Mouse (Mus musculus): ENCODE results near the gene Sall1. TPM values are rescaled to one million over a fixed set of nuclear protein-coding genes. Genes with fewer than 3 reads are reported as not detected.
A peak's percentile ranks its signal among the peaks of the same experiment; 100 is the strongest.

Gene Sall1
- not detected in 2 replicates for total RNA-seq (2017)

DNA sequence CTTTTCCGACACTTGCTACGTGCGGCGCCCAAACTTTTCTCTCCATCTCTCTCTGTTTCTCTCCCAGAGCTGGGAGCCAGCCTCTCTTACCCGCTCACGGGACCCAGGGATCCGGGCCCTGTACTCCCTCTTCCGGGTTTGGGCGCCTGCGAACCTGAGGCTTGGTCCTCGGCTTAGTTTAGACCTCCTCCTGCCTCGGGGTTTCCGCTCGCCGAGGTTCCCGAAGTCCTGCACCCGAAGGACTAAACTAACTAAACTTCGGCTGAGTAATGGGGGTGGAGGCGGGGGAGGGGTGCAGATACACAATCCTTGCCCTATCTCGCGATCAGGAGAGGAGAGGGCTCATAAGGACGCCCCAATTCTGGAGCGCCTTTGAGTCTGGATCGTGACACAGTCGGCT is at the start of gene Sall1:
TSS of gene Sall1 (minus strand) at position 223 of the 400 bp plus-strand sequence.
- ATAC-seq (replicated peaks in 1 of 2; ENCODE audit: insufficient read depth in 1 of 2, low FRiP score in 2 of 2, low TSS enrichment in 1 of 2, low read depth in 1 of 2, poor library complexity in 2 of 2, severe bottlenecking in 2 of 2), result no peak

- ATAC-seq (replicated peaks in 1 of 2; ENCODE audit: insufficient read depth in 1 of 2, low FRiP score in 2 of 2, low TSS enrichment in 1 of 2, low read depth in 1 of 2, poor library complexity in 2 of 2, severe bottlenecking in 2 of 2), result no peak
Measured at GRCm38 (mm10) chr8:89089916-89090315, 46.0 kb upstream of the Sall1 start.

- no peak for ATAC-seq (replicated peaks in 1 of 2; ENCODE audit: insufficient read depth in 1 of 2, low FRiP score in 2 of 2, low TSS enrichment in 1 of 2, low read depth in 1 of 2, poor library complexity in 2 of 2, severe bottlenecking in 2 of 2)
Measured at GRCm38 (mm10) chr8:89079147-89079546, 35.2 kb upstream of the Sall1 start.

DNA sequence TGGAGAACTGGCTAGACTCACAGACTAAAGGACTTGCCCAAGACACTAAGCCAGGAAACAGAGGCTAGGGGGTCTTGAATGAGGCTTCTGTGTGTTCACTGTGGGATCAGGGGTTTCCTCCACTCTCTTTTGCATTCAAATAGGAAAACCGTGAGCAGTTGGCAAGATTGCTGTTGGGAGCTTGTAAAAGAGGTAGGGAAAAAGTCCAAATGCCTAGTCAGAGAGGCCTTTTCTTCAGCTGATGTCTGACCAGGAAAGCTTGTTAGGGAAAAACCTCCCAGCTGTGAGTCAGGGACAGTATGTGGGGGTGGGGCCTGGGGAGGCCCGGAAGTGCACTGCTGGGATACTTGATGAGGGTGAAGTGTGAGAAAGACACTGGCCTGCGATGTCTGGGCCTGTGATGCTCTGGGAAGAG is 29.0 kb upstream of the Sall1 start:
- ATAC-seq (replicated peaks in 1 of 2; ENCODE audit: insufficient read depth in 1 of 2, low FRiP score in 2 of 2, low TSS enrichment in 1 of 2, low read depth in 1 of 2, poor library complexity in 2 of 2, severe bottlenecking in 2 of 2), result no peak

DNA sequence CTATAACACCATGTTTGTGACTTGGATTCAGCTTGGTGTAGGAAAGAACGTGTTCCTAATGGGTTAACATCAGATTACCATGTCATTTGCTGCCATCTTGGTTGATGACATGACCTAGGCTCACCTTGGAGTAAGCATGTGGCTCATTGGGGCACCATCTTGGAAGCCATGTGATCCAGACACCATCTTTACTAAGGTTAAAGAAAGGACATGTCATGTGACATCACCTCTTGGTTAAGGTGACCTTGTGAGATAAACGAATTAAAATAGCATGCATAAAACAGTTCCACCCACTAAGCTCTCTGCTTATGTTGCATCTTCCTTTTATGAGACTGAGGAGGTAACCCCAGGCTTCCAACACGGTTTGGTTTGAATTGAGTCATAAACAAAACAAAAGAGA is 23.5 kb upstream of the Sall1 start:
- ATAC-seq (replicated peaks in 1 of 2; ENCODE audit: insufficient read depth in 1 of 2, low FRiP score in 2 of 2, low TSS enrichment in 1 of 2, low read depth in 1 of 2, poor library complexity in 2 of 2, severe bottlenecking in 2 of 2), result no peak

DNA sequence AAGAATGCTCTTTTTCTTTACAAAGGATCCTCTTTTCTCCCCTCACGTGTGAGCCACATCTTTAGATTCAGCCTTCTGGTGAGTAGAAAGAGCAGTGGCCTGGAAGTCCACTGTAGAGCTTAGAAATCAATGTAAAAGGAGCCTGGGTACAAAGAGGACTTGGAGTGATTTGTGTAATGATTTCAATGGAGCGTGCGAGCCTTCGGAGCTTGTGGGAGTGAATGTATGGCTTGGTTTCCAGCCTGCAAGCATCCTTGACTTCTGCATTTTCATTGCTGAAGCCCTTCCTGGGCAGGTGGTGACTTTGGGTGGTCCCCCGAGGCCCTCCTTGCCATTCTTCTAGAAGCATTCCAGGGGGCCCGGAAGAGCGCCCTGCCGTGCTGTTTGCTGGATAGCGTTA is 20.1 kb upstream of the Sall1 start:
- no peak for ATAC-seq (replicated peaks in 1 of 2; ENCODE audit: insufficient read depth in 1 of 2, low FRiP score in 2 of 2, low TSS enrichment in 1 of 2, low read depth in 1 of 2, poor library complexity in 2 of 2, severe bottlenecking in 2 of 2)

DNA sequence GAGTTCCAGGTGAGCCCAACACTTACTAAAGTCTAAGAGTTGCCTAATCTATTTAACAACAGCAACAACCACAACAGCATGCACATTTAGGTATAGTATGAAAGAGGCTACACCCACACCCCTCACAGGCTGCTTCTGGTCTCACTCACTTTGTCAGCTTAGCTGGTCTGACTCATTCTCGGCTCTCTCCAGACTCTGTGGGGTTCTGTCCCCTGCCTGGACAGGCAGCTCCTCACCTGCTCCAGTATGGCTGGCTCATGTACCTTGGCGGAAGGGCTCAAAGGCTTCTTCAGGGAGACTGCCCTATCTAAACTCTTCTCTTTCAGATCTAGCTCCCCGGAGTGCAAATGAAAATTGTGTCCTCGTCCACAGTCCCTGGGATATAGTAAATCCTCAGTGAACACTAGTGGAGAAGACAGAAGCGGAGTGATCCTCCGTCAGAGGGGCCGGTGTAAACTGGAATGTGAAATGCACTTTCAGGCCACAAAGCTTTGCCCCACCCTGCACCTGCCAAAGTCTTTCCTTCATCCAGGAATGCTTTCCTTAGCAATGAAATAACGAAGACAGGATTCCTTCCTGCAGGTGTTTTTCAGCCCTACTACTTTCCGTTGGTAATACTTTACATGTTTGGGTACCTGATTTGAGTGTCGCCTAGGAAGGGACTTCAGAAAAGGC is 19.5 kb upstream of the Sall1 start:
- no peak for ATAC-seq (replicated peaks in 1 of 2; ENCODE audit: insufficient read depth in 1 of 2, low FRiP score in 2 of 2, low TSS enrichment in 1 of 2, low read depth in 1 of 2, poor library complexity in 2 of 2, severe bottlenecking in 2 of 2)

DNA sequence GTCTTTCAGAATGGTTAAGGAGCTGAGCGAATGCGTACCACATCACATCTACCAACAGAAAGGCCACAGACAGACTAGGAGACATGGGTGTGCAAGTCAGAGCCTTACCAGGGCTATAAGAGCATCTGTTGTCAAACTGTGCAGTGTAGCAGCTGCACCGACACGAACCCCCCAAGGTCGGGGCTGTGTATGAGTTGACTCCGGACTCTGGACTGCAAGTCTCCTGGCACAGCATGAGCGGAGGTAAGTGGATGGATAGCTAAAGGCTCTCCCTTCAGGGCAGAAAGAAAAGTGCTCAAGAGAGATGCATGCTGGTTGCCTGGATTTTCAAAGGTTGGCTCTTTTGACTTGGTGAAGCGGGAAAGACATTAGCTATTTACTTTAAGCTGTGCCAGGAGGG is 16.8 kb upstream of the Sall1 start:
- no peak for ATAC-seq (replicated peaks in 1 of 2; ENCODE audit: insufficient read depth in 1 of 2, low FRiP score in 2 of 2, low TSS enrichment in 1 of 2, low read depth in 1 of 2, poor library complexity in 2 of 2, severe bottlenecking in 2 of 2)

GRCm38 (mm10) chr8:89059507-89059906 is 15.5 kb upstream of the Sall1 start:
- ATAC-seq (replicated peaks in 1 of 2; ENCODE audit: insufficient read depth in 1 of 2, low FRiP score in 2 of 2, low TSS enrichment in 1 of 2, low read depth in 1 of 2, poor library complexity in 2 of 2, severe bottlenecking in 2 of 2), result no peak

GRCm38 (mm10) chr8:89052880-89053279 is 8.9 kb upstream of the Sall1 start:
- no peak for ATAC-seq (replicated peaks in 1 of 2; ENCODE audit: insufficient read depth in 1 of 2, low FRiP score in 2 of 2, low TSS enrichment in 1 of 2, low read depth in 1 of 2, poor library complexity in 2 of 2, severe bottlenecking in 2 of 2)

GRCm38 (mm10) chr8:89046639-89047348 is 2.8 kb upstream of the Sall1 start:
- no peak for ATAC-seq (replicated peaks in 1 of 2; ENCODE audit: insufficient read depth in 1 of 2, low FRiP score in 2 of 2, low TSS enrichment in 1 of 2, low read depth in 1 of 2, poor library complexity in 2 of 2, severe bottlenecking in 2 of 2)

GRCm38 (mm10) chr8:89046226-89046625 is 2.3 kb upstream of the Sall1 start:
- 0 out of 4 replicates have a peak, but pooled peaks of 1 of the 2 experiments have one; percentile 6 for ATAC-seq (replicated peaks in 1 of 2; ENCODE audit: insufficient read depth in 1 of 2, low FRiP score in 2 of 2, low TSS enrichment in 1 of 2, low read depth in 1 of 2, poor library complexity in 2 of 2, severe bottlenecking in 2 of 2)

DNA sequence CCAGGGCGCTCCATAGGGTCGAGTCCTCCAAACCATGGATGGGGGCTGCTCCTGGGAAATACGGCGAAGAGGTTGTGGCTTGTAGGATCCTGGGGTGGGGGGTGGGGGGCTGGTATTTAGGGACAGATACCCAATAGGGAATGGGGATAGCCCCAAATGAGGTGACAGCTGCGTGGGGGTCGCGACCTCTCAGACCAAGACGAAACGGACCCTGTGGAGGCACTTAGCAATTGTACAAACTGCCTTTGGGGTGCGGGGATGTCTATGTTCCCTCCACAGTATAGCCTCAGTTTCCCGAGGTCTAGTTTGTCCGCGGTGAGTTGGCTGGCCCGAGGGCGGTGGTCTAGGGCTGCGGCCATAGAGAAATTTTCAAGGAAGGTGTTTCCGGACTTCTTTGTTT is 1.8 kb upstream of the Sall1 start:
- ATAC-seq (replicated peaks in 1 of 2; ENCODE audit: insufficient read depth in 1 of 2, low FRiP score in 2 of 2, low TSS enrichment in 1 of 2, low read depth in 1 of 2, poor library complexity in 2 of 2, severe bottlenecking in 2 of 2), result no peak

DNA sequence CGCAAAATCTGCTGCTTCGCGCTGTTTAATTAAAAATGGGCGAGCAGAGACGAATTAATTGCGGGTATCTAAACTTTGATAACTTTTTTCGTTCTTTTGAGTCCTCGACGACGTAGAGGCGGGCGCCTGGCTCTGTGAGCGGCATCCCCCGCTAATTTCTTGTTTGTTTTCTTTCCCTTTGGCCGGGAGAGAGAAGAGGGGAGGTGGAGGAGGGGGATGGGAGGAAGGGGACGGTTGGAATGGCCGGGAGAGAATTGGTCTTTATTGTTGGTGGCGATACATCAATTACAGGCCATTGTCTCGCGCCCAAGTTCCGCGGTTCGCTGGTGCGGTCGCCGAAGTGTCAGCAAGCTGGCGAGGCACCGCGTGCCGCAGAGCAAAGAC is 1.2 kb upstream of the Sall1 start:
- ATAC-seq (replicated peaks in 1 of 2; ENCODE audit: insufficient read depth in 1 of 2, low FRiP score in 2 of 2, low TSS enrichment in 1 of 2, low read depth in 1 of 2, poor library complexity in 2 of 2, severe bottlenecking in 2 of 2), result no peak

GRCm38 (mm10) chr8:89044511-89045217 is 702 bp upstream of the Sall1 start:
- no peak for ATAC-seq (replicated peaks in 1 of 2; ENCODE audit: insufficient read depth in 1 of 2, low FRiP score in 2 of 2, low TSS enrichment in 1 of 2, low read depth in 1 of 2, poor library complexity in 2 of 2, severe bottlenecking in 2 of 2)

DNA sequence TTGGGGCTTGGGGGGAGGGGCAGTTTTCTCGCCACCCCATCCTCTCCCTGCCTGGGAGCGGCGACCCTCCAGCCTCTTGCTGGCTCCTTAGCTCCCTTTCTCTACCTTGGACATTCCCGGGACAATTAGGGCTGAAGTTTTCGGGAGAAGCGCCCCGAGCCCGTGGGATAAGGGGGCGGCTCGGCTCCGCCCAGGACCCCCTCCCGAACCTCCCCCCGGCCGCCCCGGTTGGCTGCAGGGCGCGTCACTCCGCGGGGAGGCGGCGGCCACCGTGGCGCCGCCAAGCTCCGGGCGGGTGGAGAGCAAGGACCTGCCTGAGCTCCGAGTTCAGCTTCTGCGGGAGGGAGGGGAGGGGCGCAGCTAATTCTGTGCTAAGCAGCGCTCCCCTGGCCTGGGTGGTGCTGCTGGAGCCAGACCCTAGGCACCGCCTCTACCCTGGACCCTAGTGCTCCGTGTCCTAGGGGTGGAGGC is 556 bp downstream of the Sall1 start:
- no peak for ATAC-seq (replicated peaks in 1 of 2; ENCODE audit: insufficient read depth in 1 of 2, low FRiP score in 2 of 2, low TSS enrichment in 1 of 2, low read depth in 1 of 2, poor library complexity in 2 of 2, severe bottlenecking in 2 of 2)

- 0 out of 4 replicates have a peak, but pooled peaks of 1 of the 2 experiments have one; percentile 20 for ATAC-seq (replicated peaks in 1 of 2; ENCODE audit: insufficient read depth in 1 of 2, low FRiP score in 2 of 2, low TSS enrichment in 1 of 2, low read depth in 1 of 2, poor library complexity in 2 of 2, severe bottlenecking in 2 of 2)
Measured at GRCm38 (mm10) chr8:89042560-89043370, 1.2 kb downstream of the Sall1 start.
